Mouse (Mus musculus) olfactory bulb, adult 2 months (tissue): ENCODE results near the gene Btd. TPM values are rescaled to one million over a fixed set of nuclear protein-coding genes. Genes with fewer than 3 reads are reported as not detected.

Experiments
- H3K27ac ChIP-seq: fragments of 200-500 bp; 2 replicates; pipeline ENCODE4 v1.5.1; 2012; ENCODE audit warnings: low read depth, low read length; ENCODE audit not compliant: insufficient read depth
- H3K4me1 ChIP-seq: fragments of 200-500 bp; 2 replicates; pipeline ENCODE4 v1.6.1; 2012; ENCODE audit warnings: low read length; ENCODE audit not compliant: control insufficient read depth, insufficient read depth
- H3K4me3 ChIP-seq: fragments of 200-500 bp; 2 replicates; pipeline ENCODE4 v1.5.1; 2012; ENCODE audit warnings: mild to moderate bottlenecking, low read depth, low read length, moderate library complexity; ENCODE audit not compliant: insufficient read depth
- CTCF ChIP-seq: fragments of 200-500 bp; IDR thresholded peaks from 2 replicates; pipeline ENCODE4 v1.5.1; 2012; ENCODE audit warnings: low read depth, mild to moderate bottlenecking, low read length, moderate library complexity; ENCODE audit not compliant: insufficient read depth
- POLR2A ChIP-seq: fragments of 200-500 bp; IDR thresholded peaks from 2 replicates; pipeline ENCODE4 v1.6.1; 2012; ENCODE audit warnings: mild to moderate bottlenecking, low read depth, low read length, moderate library complexity; ENCODE audit not compliant: insufficient read depth
- WGBS: fragments of 180-500 bp; shearing (Covaris S2); methylation state at CpG from one replicate; pipeline ENCODE4 v1.1.7; 2018; 5-methylcytosine and 5-hydroxymethylcytosine counted together
- polyA plus RNA-seq: library from polyadenylated mRNA; stranded (reverse); fragments of >200 nt; gene quantifications from 2 replicates; pipeline ENCODE4 v1.2.4, GENCODE M21; 2012; ENCODE audit warnings: low replicate concordance; ENCODE audit not compliant: missing spikeins, insufficient read depth, insufficient read length

Gene Btd
- polyA plus RNA-seq, 1 experiment: not detected

DNA sequence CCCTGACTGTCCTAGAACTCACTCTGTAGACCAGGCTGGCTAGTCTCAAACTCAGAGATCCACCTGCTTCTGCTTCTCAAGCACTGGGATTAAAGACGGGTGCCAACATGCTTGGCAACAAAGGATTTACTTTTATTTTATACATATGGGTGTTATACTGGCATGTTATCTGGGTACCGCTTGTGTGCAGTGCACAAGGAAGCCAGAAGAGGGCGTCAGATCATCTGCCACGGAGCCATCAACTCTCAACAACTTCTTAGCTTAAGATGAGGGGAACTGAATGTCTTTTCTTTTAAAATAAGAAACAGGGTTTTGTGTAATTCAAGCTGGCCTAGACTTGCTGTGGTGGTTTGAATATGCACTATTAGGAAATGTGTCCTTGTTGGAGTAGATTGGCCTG is 28.8 kb upstream of the Btd start:
- 71% methylated on average over 4 of the region's 4 CpGs for WGBS
- TF ChIP-seq CTCF (no peak), POLR2A (no peak)
- H3K4me1 ChIP-seq: no peaks in the 10 kb centered on the region
- H3K27ac ChIP-seq: no peak overlapping the region
- H3K4me3 ChIP-seq: no peak overlapping the region

DNA sequence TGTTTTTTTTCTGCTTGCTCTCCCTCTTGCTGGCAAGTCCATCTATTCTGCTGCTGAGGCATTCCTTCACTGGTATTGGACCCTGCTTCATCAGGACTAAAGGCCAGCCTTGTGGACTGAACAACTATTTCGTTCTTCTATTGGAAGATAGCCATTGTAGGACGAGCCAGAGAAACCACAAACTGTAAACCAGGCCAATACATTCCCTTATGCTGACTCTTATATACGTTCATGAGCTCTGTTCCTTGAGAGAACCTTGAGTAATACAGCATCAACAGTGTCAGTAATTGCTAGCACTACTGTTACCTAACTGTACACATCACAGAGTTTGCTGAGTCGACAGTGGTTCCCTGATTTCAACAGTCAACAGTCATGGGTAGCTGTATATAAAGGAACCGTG is 27.2 kb upstream of the Btd start:
- Histone ChIP-seq H3K27ac (no peak overlapping the region), H3K4me3 (no peak overlapping the region), H3K4me1 (no peaks in the 10 kb centered on the region)
- 87% methylated on average over 5 of the region's 5 CpGs for WGBS
- TF ChIP-seq POLR2A: no peak
- no peak for TF ChIP-seq CTCF

DNA sequence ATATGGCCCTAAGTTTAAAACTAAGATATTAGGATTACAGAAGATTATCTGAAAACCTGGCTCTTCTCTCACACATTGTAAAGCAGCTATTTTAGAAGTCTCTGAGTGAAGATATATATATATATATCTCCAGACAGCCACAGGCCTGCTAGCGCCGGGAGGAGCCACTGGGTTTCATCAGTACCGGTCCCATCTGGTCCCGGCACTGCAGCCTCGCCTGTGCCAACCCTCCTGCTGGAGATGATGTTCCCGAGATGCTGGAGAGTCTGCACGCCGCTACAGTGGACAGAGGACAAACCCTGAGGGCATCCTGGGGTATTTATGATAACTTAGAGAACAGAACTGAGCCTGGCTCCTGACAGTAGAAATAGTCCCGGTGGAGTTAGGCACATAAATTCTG is 23.6 kb upstream of the Btd start:
- Histone ChIP-seq H3K4me3 (no peak overlapping the region), H3K27ac (no peak overlapping the region), H3K4me1 (no peaks in the 10 kb centered on the region)
- TF ChIP-seq POLR2A: no peak
- no peak for TF ChIP-seq CTCF
- 92% methylated on average over 9 of the region's 9 CpGs for WGBS

DNA sequence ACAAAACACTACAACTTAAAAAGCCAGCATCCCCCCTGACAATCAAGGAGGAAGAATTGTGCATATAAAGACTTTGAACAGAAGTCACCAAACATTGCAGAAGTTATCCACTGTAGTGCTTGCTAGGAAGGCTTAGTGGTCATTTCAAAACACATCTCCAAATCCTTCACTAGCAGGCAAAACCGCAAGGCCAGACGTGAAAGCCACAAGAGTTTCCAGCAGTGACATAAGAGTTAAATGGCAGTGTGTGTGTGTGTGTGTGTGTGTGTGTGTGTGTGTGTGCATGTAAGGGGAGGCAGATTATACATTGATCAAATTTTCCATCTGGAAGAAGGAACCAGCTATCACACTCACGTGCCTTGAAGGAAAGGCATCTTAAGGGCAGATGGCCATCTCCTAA is 22.8 kb upstream of the Btd start:
- Histone ChIP-seq H3K4me1 (no peaks in the 10 kb centered on the region), H3K27ac (no peak overlapping the region), H3K4me3 (no peak overlapping the region)
- no peak for TF ChIP-seq CTCF
- TF ChIP-seq POLR2A: no peak
- WGBS: 92% methylated on average over 3 of the region's 3 CpGs

DNA sequence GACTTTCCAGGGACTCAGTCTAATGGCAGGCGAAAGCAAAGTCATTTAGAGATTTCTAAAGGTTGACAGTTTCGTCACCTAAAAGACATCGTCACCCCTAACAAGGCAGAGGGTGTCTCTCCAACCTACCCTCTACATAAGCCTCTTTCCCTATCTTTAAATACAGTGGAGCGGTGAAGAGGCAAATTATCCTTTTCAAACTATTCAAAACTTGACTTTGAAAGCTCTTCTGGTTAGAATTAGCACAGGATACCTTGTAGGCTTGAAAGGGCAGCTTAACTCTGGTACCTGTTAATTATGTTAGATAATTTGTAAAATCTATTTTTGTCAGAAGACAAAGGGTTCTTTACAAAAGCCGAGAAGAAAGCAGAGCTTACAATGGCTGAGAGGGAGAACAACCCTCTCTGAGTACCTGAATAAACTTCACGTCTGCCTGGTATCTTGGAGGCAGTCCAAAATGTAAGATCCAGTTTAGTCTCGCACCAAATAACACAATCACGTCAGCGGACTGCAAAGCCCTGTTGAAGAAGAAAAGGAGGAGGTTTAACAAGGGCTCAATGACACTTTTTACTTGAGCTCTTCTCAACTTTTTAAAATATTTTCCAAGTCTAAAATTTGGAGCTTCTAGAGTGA is 20.1 kb upstream of the Btd start:
- 45% methylated on average over 9 of the region's 9 CpGs for WGBS
- no peak overlapping the region for H3K4me3 ChIP-seq
- TF ChIP-seq CTCF (no peak), POLR2A (no peak)

DNA sequence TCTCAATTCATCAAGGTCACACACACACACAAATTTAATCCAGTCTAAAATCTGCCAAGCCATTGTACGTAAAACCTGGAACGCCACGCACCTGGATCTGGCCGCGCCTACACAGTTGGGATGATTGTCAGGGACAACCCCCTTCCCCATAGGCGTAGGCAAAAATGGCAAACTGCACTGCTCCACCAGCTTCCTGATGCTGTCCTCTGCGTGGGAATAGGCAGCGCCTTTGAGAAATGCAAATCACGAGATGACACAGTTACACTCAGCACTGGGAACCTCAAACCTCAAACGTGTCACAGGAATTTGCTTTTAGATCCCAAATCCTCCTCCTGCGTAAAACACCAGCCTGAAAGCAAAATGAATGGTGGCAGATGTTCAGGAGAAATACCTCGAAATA is 18.1 kb upstream of the Btd start:
- H3K27ac ChIP-seq: no peak overlapping the region
- WGBS: 85% methylated on average over 12 of the region's 12 CpGs
- no peaks in the 10 kb centered on the region for H3K4me1 ChIP-seq
- TF ChIP-seq POLR2A (no peak), CTCF (no peak)
- H3K4me3 ChIP-seq: no peak overlapping the region

More for the DNA sequence above, 20.1 kb upstream of the Btd start:
- H3K27ac ChIP-seq: no peak overlapping the region
- H3K4me1 ChIP-seq: no peaks in the 10 kb centered on the region

DNA sequence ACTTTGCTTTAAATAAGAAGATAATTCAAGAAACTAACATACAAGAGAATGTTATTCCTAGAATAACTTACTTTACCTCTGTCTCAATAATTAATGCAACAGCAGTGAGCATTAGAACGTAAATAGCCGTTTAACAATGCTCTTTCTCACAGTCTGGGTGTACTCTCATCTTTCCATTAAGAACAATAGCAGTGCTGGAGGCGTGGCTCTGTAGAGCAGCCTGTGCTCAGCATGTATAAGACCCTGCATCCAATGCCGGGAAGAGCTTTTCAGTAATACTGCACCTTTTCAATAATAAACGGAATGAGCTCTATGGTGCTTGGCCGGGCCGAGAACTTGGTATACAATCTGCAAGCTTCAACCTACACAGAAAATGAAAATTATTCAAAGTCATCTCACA is 10.2 kb upstream of the Btd start:
- 29% methylated on average over 7 of the region's 7 CpGs for WGBS
- Histone ChIP-seq H3K27ac (no peak overlapping the region), H3K4me3 (no peak overlapping the region), H3K4me1 (no peaks in the 10 kb centered on the region)
- TF ChIP-seq POLR2A (no peak), CTCF (no peak)

DNA sequence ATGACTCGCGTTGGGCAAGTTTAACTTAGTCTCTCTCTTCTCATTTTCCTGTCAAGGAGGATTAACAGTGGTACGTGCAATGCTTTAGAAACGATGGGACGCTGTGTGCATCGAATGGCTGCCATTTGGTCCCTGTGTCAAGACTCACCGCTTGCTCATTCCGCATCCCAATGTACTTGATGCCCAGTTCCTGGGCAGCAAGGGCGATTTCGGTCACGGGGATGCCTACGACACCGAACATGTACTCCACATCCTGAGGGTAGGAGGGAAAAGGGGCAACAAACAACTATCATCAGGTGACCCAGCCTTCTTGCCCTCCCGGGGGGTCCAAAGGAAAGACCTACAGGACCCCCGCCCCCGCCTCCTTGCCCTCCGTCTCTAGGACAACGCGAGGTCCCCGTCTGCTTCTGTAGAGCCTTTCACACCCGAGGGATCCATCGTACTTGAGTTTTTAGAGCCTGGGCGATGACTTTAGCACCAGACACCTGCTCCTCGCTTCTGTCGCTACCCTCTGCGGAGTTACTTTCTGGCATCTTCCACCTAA is 410 bp upstream of the Btd start, which contains the start of gene Gm49387:
Gm49387 (minus strand) TSS at position 533 of the 544 bp plus-strand sequence.
- TF ChIP-seq CTCF: no peak
- peak within 1 kb of the TSS; percentile 68; the same call in 1 of the 2 replicates for H3K27ac ChIP-seq
- WGBS: 2% methylated on average over 26 of the region's 26 CpGs

DNA sequence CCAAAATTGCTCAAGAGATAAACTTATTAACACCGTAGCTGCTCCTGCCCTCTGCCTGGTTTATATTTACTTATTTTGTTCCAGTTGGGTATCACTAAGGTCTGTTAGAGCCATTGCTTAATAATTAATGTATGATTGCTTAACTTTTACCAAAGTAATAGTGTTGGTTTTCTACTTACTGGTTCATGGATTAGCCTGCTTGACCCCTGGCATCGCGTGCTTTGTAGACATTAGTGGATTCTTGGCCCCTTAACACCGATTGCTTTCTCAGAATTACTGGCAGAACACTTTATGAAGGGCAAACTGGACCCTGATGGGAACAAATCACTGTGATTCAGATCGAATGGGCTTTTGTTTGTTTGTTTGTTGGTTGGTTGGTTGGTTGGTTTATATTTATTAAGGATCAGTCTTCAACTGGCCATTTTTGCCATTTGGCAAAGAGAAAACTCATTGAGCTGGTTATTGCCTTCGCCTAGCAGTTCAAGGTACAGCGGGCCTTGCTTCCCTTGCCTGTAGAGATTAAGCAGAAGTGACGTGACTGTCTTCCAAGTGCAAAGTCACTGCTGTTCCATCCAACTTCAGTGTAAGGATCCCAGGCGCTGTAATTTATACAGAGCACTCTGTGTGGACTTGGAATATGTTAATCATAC is 803 bp downstream of the Btd start:
- WGBS: 60% methylated on average over 9 of the region's 9 CpGs
- Histone ChIP-seq H3K4me1 (peaks cover 5% of the 10 kb centered on the region; the same call in 1 of the 2 replicates), H3K4me3 (no peak overlapping the region), H3K27ac (no peak overlapping the region)
- TF ChIP-seq POLR2A (no peak), CTCF (no peak)

More for the DNA sequence above, 410 bp upstream of the Btd start, which contains the start of gene Gm49387:
- H3K4me1 ChIP-seq: peaks cover 5% of the 10 kb centered on the region; the same call in 1 of the 2 replicates
- H3K4me3 ChIP-seq: peak within 1 kb of the TSS; percentile 83
